Mouse (Mus musculus) midbrain, postnatal 0 days (tissue): ENCODE measurements around the gene Ift81. TPM values are rescaled to one million over a fixed set of nuclear protein-coding genes. Genes with fewer than 3 reads are reported as not detected.

Source experiments
- ATAC-seq: fragments of 200-750 bp; cut with Nextera tagmentation; 2 replicates; pipeline ENCODE4 v1.8.0; 2017; ENCODE audit warnings: moderate number of reproducible peaks, mild to moderate bottlenecking, moderate TSS enrichment, moderate library complexity; ENCODE audit not compliant: low FRiP score
- DNase-seq: peaks from one replicate; pipeline ENCODE4 v3.0.0-alpha.2; 2015; ENCODE audit warnings: low spot score
- H3K27ac ChIP-seq: fragments of 300-500 bp; sonication (generic); 2 replicates; pipeline ENCODE4 v1.5.1; 2014; ENCODE audit warnings: low read depth, mild to moderate bottlenecking, low read length, mixed read lengths
- H3K27me3 ChIP-seq: fragments of 300-500 bp; sonication (generic); 2 replicates; pipeline ENCODE4 v1.6.1; 2014; ENCODE audit warnings: low read length, control low read depth, mixed read lengths; ENCODE audit not compliant: insufficient read depth
- H3K36me3 ChIP-seq: fragments of 300-500 bp; sonication (generic); 2 replicates; pipeline ENCODE4 v1.6.1; 2014; ENCODE audit warnings: low read length, control low read depth, mixed read lengths; ENCODE audit not compliant: insufficient read depth
- H3K4me1 ChIP-seq: fragments of 300-500 bp; sonication (generic); 2 replicates; pipeline ENCODE4 v1.6.1; 2014; ENCODE audit warnings: mild to moderate bottlenecking, control low read depth, antibody characterized with exemption, low read length, mixed read lengths; ENCODE audit not compliant: insufficient read depth
- H3K4me2 ChIP-seq: fragments of 300-500 bp; sonication (generic); 2 replicates; pipeline ENCODE4 v1.6.1; 2014; ENCODE audit warnings: low read depth, mild to moderate bottlenecking, low read length, mixed read lengths; ENCODE audit not compliant: poor library complexity, severe bottlenecking
- H3K4me3 ChIP-seq: fragments of 300-500 bp; sonication (generic); 2 replicates; pipeline ENCODE4 v1.5.1; 2014; ENCODE audit warnings: low read depth, mild to moderate bottlenecking, low read length, moderate library complexity
- H3K9ac ChIP-seq: fragments of 300-500 bp; sonication (generic); replicated peaks from 2 replicates; pipeline ENCODE4 v1.6.1; 2014; ENCODE audit warnings: mild to moderate bottlenecking, low read length, moderate library complexity, mixed read lengths; ENCODE audit not compliant: poor library complexity, severe bottlenecking
- H3K9me3 ChIP-seq: fragments of 300-500 bp; sonication (generic); 2 replicates; pipeline ENCODE4 v1.6.1; 2016; ENCODE audit warnings: low read length, control low read depth
- CTCF ChIP-seq: IDR thresholded peaks from 2 replicates; pipeline ENCODE4 v1.5.1; 2016; ENCODE audit warnings: antibody characterized with exemption, mild to moderate bottlenecking
- WGBS: fragments of 180-500 bp; shearing (Covaris S2); extraction: QIAGEN DNeasy Blood & Tissue Kit; methylation state at CpG from one replicate; pipeline ENCODE4 v1.1.7; 2014; 5-methylcytosine and 5-hydroxymethylcytosine counted together
- polyA plus RNA-seq: library from polyadenylated mRNA; unstranded; fragments of >200 nt; fragmentation: Nextera tagmentation; extraction: Ambion mirVana; gene quantifications from 2 replicates; pipeline ENCODE4 v1.2.1, GENCODE M21; 2015
- total RNA-seq: library from RNA; depleted of rRNA; stranded (reverse); fragments of >200 nt; gene quantifications from 2 replicates; pipeline ENCODE4 v1.2.3, GENCODE M21; 2014

Ift81 gene
- total and polyA plus RNA-seq, 2 experiments from 2014 or later, result 35.1 to 71.9 TPM

DNA sequence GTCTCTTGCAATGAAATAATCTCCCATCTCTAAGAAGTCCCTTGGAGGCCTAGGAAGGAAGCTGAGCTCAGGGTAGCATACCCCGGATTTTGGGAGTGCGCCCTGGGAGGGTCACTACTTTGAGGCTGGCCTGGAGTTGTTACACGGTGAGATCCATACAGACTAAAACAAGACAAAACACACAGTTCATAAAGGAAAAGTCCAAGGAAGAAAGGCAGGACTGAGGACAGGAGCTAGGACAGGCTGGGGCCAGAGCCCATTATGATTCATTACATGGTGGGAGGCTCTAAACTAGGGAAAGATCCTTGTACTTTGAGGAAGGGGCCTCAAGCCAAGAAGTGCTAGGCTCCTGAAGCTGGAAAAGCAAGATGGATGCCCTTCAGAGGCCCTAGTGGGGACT is 85.7 kb downstream of the Ift81 start:
- H3K4me2 ChIP-seq, result no peak overlapping the region
- H3K4me1 ChIP-seq, result no peaks in the 10 kb centered on the region
- DNase-seq (no peak), ATAC-seq (no peak)
- H3K4me3 ChIP-seq, result no peak overlapping the region
- WGBS, result 65% methylated on average over 3 of the region's 3 CpGs
- H3K27ac ChIP-seq, result no peak overlapping the region
- H3K9ac ChIP-seq, result no peak overlapping the region
- H3K27me3 ChIP-seq, result no peaks in the 10 kb centered on the region
- no peaks in the 10 kb centered on the region for H3K9me3 ChIP-seq
- TF ChIP-seq CTCF, result no peak
- no peaks in the 10 kb centered on the region for H3K36me3 ChIP-seq

DNA sequence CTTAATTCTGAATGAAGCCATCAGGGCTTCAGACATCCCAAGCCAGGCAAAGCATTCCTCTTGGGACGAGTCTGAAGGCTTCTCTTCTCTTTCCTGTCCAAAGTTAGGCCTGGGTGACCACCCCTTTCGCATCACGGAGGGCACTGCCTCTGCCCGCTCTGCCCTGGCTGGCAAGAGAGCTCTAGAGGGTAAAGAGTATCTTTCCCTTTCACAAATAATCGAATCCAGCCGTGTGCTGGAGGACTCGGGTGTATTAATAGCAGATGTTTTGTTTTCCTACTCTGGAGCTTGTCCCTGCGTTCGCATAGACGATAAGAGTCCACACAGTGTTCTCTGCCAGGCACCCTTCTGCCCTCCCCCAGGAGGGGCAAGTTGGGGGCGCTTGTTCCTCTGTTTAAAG is 86.6 kb downstream of the Ift81 start:
- DNase-seq, result no peak
- Histone ChIP-seq H3K4me3 (no peak overlapping the region), H3K27ac (0 out of 2 replicates have a peak overlapping the region, but pooled peaks have one; percentile 18), H3K9me3 (no peaks in the 10 kb centered on the region), H3K27me3 (no peaks in the 10 kb centered on the region), H3K36me3 (no peaks in the 10 kb centered on the region), H3K4me2 (no peak overlapping the region), H3K9ac (no peak overlapping the region), H3K4me1 (no peaks in the 10 kb centered on the region)
- TF ChIP-seq CTCF, result no peak
- no peak for ATAC-seq
- WGBS, result 62% methylated on average over 11 of the region's 11 CpGs

GRCm38 (mm10) chr5:122526878-122527730 is 87.2 kb downstream of the Ift81 start:
- DNase-seq (no peak), ATAC-seq (no peak)
- no peaks in the 10 kb centered on the region for H3K27me3 ChIP-seq
- no peak overlapping the region for H3K4me3 ChIP-seq
- H3K36me3 ChIP-seq, result no peaks in the 10 kb centered on the region
- H3K9me3 ChIP-seq, result no peaks in the 10 kb centered on the region
- 67% methylated on average over 15 of the region's 15 CpGs for WGBS
- no peaks in the 10 kb centered on the region for H3K4me1 ChIP-seq
- H3K9ac ChIP-seq, result no peak overlapping the region
- H3K27ac ChIP-seq, result peak overlapping the region; percentile 55
- H3K4me2 ChIP-seq, result no peak overlapping the region
- no peak for TF ChIP-seq CTCF

DNA sequence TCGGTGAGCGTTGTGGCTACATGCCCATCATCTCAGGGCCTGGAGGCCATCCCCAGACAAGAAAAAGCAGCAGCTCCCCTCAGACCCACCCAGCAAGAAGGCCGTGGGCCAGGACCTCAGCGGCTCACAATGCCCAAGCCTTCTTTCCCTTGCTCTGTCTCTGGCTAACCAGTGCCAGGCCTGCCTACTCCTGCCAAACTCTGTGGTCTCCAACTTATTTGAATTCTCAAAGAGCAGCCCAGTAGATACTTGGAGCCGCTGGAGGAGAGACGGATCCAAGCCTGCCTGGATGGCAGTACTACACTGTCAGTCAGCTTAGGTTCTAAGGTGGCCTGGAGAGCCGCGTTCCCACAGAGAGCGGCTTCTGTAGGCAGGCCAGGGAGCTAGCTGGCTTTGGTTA is 87.9 kb downstream of the Ift81 start:
- no peaks in the 10 kb centered on the region for H3K4me1 ChIP-seq
- H3K27me3 ChIP-seq, result no peaks in the 10 kb centered on the region
- DNase-seq, result peak; percentile 82
- H3K9me3 ChIP-seq, result no peaks in the 10 kb centered on the region
- no peak overlapping the region for H3K4me2 ChIP-seq
- peak overlapping the region; percentile 55 for H3K27ac ChIP-seq
- no peak overlapping the region for H3K4me3 ChIP-seq
- 75% methylated on average over 9 of the region's 9 CpGs for WGBS
- H3K9ac ChIP-seq, result no peak overlapping the region
- no peaks in the 10 kb centered on the region for H3K36me3 ChIP-seq
- peak; percentile 78 for ATAC-seq
- no peak for TF ChIP-seq CTCF

- H3K4me2 ChIP-seq, result no peak overlapping the region
- ATAC-seq (no peak), DNase-seq (no peak)
- H3K27ac ChIP-seq, result peak overlapping the region; percentile 55
- no peaks in the 10 kb centered on the region for H3K27me3 ChIP-seq
- no peaks in the 10 kb centered on the region for H3K4me1 ChIP-seq
- H3K9ac ChIP-seq, result no peak overlapping the region
- no peak overlapping the region for H3K4me3 ChIP-seq
- no peaks in the 10 kb centered on the region for H3K9me3 ChIP-seq
- no peaks in the 10 kb centered on the region for H3K36me3 ChIP-seq
- no peak for TF ChIP-seq CTCF
- WGBS, result 81% methylated on average over 14 of the region's 14 CpGs
Measured at GRCm38 (mm10) chr5:122525238-122525931, 88.9 kb downstream of the Ift81 start.

- H3K27ac ChIP-seq, result peak overlapping the region; percentile 55; the same call in 1 of the 2 replicates
- no peaks in the 10 kb centered on the region for H3K4me1 ChIP-seq
- H3K9ac ChIP-seq, result no peak overlapping the region
- WGBS, result 75% methylated on average over 4 of the region's 4 CpGs
- no peak for TF ChIP-seq CTCF
- no peaks in the 10 kb centered on the region for H3K9me3 ChIP-seq
- DNase-seq, result no peak
- H3K27me3 ChIP-seq, result no peaks in the 10 kb centered on the region
- H3K4me2 ChIP-seq, result no peak overlapping the region
- H3K4me3 ChIP-seq, result no peak overlapping the region
- ATAC-seq, result no peak
- H3K36me3 ChIP-seq, result no peaks in the 10 kb centered on the region
Measured at GRCm38 (mm10) chr5:122524854-122525237, 89.5 kb downstream of the Ift81 start.
